Mouse (Mus musculus) layer of hippocampus, postnatal 14 days (tissue): Measurements from ENCODE around the gene Gm136. TPM values are rescaled to one million over a fixed set of nuclear protein-coding genes. Genes with fewer than 3 reads are reported as not detected.

Experiments used
- DNase-seq, 2 experiments: peaks; one replicate each; pipeline ENCODE4 v3.0.0; 2021 to 2022; ENCODE audit warnings: low spot score in 2 of 2, mixed read lengths in 1 of 2
- total RNA-seq, 2 experiments: library from RNA; stranded (reverse); gene quantifications; 2 replicates each; pipeline ENCODE4 v1.2.3; 2021

Gm136 gene
- total RNA-seq, 2 experiments from 2014 or later: not detected

DNA sequence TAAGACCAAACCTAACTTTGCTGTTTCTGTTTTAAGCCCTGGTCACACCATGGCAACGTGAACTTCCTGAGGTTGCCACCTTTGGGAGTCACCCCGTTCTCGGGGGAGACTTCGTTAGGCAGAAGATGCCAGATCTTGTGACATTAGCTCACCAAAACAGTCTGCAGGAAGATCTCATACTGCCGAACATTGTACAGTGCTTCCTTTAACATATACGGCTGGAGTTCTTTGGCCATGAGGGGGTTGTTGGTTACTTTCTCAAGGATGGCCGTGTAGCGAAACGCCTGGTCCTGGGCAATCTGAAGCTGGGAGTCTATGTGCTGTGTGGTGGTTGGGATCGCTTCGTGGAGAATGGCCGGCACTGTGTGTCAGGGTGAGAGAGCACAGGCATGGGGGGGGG lies 36.6 kb downstream of the Gm136 start:
- no peak for DNase-seq

DNA sequence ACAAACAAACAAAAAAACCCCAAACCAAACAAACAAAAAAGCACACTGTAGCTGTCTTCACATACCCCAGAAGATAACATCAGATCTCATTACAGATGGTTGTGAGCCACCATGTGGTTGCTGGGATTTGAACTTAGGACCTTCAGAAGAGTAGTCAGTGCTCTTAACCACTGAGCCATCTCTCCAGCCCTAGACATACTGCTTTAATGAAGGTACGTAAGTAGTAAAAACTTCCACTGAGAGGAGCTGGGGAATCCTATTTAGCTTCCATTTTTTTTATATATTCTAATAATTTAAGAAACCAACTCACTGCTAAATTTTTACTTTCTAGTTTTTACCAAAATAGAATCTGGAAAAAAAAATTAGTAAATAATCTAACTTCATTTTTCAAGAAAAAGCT lies 41.0 kb downstream of the Gm136 start:
- DNase-seq: no peak

DNA sequence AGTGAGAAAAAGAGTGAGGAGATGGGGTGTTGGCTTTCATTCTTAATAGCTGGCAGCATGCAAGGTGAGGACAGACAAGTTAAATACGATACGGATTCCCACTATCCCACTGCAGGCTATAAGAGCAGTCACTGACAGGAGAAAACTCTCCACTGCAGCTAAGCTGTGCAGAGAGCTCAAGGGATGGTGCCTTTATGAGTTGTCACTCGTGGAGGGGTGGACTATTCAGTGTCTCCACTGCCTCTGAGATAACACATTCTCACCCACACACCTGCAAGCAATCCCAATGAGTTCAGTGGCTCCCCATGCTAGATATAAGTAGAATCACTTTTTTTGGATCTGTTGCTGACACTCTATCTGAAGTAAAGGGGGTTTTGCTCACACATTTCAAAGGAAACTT lies 47.9 kb downstream of the Gm136 start:
- DNase-seq: no peak

DNA sequence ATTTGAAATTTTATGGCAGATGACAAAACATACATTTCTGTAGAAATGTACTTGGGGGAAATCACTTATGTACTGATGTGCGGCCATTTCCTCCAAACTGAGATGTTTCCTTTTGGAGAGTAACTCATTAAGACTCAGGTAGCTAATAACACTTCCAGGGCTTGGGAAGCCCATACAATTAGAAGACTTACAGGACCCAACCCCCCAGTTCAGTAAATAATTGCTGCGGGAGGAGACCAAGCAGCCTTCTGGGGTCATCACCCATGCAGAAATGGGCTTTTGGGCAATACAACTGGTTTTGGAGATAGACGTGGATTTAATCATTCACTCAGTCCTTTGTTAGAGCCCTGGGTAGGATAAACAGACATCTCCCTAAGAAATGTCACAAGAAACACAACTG lies 48.8 kb downstream of the Gm136 start:
- no peak for DNase-seq

DNA sequence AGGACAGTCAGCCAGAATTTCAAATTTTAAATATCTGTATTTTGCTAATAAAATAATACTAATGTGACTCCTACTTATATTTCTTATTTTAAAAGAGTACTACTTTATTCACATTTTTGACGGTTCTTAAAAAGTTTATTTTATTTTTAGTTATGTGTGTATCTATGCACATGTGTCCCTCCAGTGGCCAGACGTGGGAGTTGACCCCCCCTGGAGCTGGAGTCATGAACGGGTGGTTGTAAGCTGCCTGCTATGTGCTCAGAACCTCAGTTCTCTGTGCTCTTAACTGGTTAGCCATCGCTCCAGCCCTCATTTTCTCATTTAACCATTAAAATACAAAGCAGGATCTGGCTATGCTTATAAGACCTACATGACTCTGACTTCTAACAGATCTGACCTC lies 53.0 kb downstream of the Gm136 start:
- no peak for DNase-seq

DNA sequence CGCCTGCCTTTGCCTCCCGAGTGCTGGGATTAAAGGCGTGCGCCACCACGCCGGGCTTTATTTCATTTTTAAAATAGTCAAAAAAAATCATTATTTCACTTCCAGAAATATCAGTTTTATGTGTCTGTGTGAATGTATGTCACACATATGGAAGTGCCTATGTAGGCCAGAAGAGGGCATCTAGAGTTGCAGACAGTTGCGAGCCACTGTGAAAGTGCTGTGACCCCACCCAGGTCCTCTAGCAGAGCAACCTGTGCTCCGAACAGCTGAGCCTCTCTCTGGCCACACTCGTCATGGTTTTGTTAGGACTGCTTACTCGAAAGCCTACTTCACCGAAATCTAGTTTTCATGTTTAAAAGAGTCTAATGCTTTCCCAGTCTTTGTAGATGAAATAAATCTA lies 53.8 kb downstream of the Gm136 start:
- DNase-seq: no peak

DNA sequence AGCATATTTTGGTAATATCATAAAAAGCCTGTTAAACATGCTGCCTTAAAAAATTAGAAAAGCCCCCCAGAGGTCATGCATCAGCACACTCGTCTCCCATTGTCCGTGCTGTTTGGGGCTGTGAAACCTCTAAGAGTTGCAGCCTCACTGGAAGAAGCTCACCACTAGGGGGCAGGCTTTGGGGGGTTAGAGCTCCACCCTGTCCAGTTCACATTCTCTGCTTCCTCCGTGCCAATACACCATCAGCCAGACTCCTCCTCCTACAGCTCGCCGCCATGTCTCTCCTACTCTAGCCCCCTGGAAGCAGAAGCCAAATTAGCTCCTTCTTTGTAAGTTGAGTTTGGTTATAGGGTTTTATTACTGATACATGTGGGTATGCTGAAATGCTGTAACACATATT lies 54.5 kb downstream of the Gm136 start:
- no peak for DNase-seq

Other genes with a start within 250 kb of the Gm136 start
- gene Akirin2, start 205.3 kb downstream of the Gm136 start, total RNA-seq: 100 to 1,000 TPM in 1 of 2 experiments, 10 to 100 TPM in 1; 97.6 to 103 TPM
- gene Orc3, start 141.3 kb downstream of the Gm136 start, total RNA-seq: 10 to 100 TPM; 50.4 to 55.8 TPM
- gene Rars2, start 141.3 kb downstream of the Gm136 start, total RNA-seq: 10 to 100 TPM; 28.5 to 29.9 TPM
- gene Slc35a1, start 68.8 kb downstream of the Gm136 start, total RNA-seq: 10 to 100 TPM; 22.4 to 25.0 TPM
- 1 to 10 TPM; 2.7 to 3.0 TPM for gene Cfap206, start 26.1 kb downstream of the Gm136 start, total RNA-seq
- 10 to 100 TPM; 24.2 to 25.9 TPM for gene Smim8, start 22.2 kb upstream of the Gm136 start, total RNA-seq
- gene Zfp292, start 126.7 kb upstream of the Gm136 start, total RNA-seq: 10 to 100 TPM; 23.8 to 25.3 TPM
- not detected for gene Cga, start 137.5 kb upstream of the Gm136 start, total RNA-seq